Mouse (Mus musculus) bone marrow, adult 2 months (tissue): ENCODE measurements around the gene Tgfbr2.
"Not testable (repeated sequence)": the region's sequence is repeated elsewhere in the genome, so short reads cannot be mapped to it uniquely, and the experiment has no call there.

Source experiments
- CTCF ChIP-seq: fragments of 200-500 bp; IDR thresholded peaks from 2 replicates; pipeline ENCODE4 v1.5.1; 2011; ENCODE audit warnings: low read length, control low read depth; ENCODE audit not compliant: control insufficient read depth, insufficient read depth
- POLR2A ChIP-seq: fragments of 200-500 bp; IDR thresholded peaks from 2 replicates; pipeline ENCODE4 v1.6.1; 2011; ENCODE audit warnings: low read depth, mild to moderate bottlenecking, control low read depth, low read length, borderline replicate concordance; ENCODE audit not compliant: control insufficient read depth

- not testable (repeated sequence) for TF ChIP-seq CTCF, POLR2A
Measured at GRCm38 (mm10) chr9:116071561-116071960, 103.6 kb downstream of the Tgfbr2 start.
